Mouse (Mus musculus) adrenal gland (tissue): ENCODE measurements around the gene Tnfrsf23.
"Not testable (repeated sequence)": the region's sequence is repeated elsewhere in the genome, so short reads cannot be mapped to it uniquely, and the experiment has no call there.

Experiments used
- intact Hi-C: fragments of 180-260 bp; cut with DNase I; formaldehyde crosslinking; loops from one replicate; pipeline ENCODE4 v1.15.1; 2025

Gene Tnfrsf23

GRCm38 (mm10) chr7:143686191-143686590 is 519 bp upstream of the Tnfrsf23 start:
- intact Hi-C loops = loop anchor here (2.0 kb wide), 1 partner anchor 33 kb away; no protein-coding TSS in a partner anchor

- intact Hi-C loops = loop anchor here (5.0 kb wide), 1 partner anchor 42 kb away; no protein-coding TSS in a partner anchor
Observed at GRCm38 (mm10) chr7:143684569-143684968, 1.1 kb downstream of the Tnfrsf23 start.

GRCm38 (mm10) chr7:143681566-143681965 is 4.1 kb downstream of the Tnfrsf23 start:
- intact Hi-C loops = loop anchor here (5.0 kb wide), 1 partner anchor 39 kb away; no protein-coding TSS in a partner anchor

- intact Hi-C loops = loop anchor here (5.0 kb wide), 1 partner anchor 39 kb away; no protein-coding TSS in a partner anchor
Observed at GRCm38 (mm10) chr7:143680836-143681235, 4.8 kb downstream of the Tnfrsf23 start.

- intact Hi-C loops = loop anchor here (5.0 kb wide), 1 partner anchor 37 kb away; no protein-coding TSS in a partner anchor
Observed at GRCm38 (mm10) chr7:143679650-143680049, 6.0 kb downstream of the Tnfrsf23 start.

- intact Hi-C loops = no loop called here
Observed at GRCm38 (mm10) chr7:143666427-143667311, 19.0 kb downstream of the Tnfrsf23 start.

- intact Hi-C loops = no loop called here
Observed at GRCm38 (mm10) chr7:143663470-143663869, 22.2 kb downstream of the Tnfrsf23 start.

- intact Hi-C loops = no loop called here
Observed at GRCm38 (mm10) chr7:143660797-143661196, 24.9 kb downstream of the Tnfrsf23 start.

- intact Hi-C loops = not testable (repeated sequence)
Observed at GRCm38 (mm10) chr7:143649769-143650346, 35.8 kb downstream of the Tnfrsf23 start.

GRCm38 (mm10) chr7:143649034-143649768 is 36.5 kb downstream of the Tnfrsf23 start, which contains the start of gene Tnfrsf22:
Gene Tnfrsf22, minus strand, starts transcription at chr7:143649661.
- intact Hi-C loops = no loop called here

GRCm38 (mm10) chr7:143643949-143644348 is 41.7 kb downstream of the Tnfrsf23 start:
- intact Hi-C loops = loop anchor here (5.0 kb wide), 1 partner anchor 38 kb away; no protein-coding TSS in a partner anchor

- intact Hi-C loops = no loop called here
Observed at GRCm38 (mm10) chr7:143636674-143637073, 49.0 kb downstream of the Tnfrsf23 start.

GRCm38 (mm10) chr7:143631503-143631902 is 54.2 kb downstream of the Tnfrsf23 start:
- intact Hi-C loops = no loop called here

- intact Hi-C loops = no loop called here
Observed at GRCm38 (mm10) chr7:143629501-143629900, 56.2 kb downstream of the Tnfrsf23 start.

- intact Hi-C loops = no loop called here
Observed at GRCm38 (mm10) chr7:143628540-143628939, 57.1 kb downstream of the Tnfrsf23 start, which contains the start of gene Tnfrsf26. Gene Tnfrsf26, minus strand, starts transcription at chr7:143628722.

- intact Hi-C loops = no loop called here
Observed at GRCm38 (mm10) chr7:143627555-143628286, 58.0 kb downstream of the Tnfrsf23 start.

GRCm38 (mm10) chr7:143626178-143626577 is 59.5 kb downstream of the Tnfrsf23 start:
- intact Hi-C loops = no loop called here

GRCm38 (mm10) chr7:143625151-143625550 is 60.5 kb downstream of the Tnfrsf23 start:
- intact Hi-C loops = no loop called here

- intact Hi-C loops = no loop called here
Observed at GRCm38 (mm10) chr7:143624561-143624960, 61.1 kb downstream of the Tnfrsf23 start.

GRCm38 (mm10) chr7:143620951-143621350 is 64.7 kb downstream of the Tnfrsf23 start:
- intact Hi-C loops = no loop called here
